Mouse (Mus musculus) liver, adult 2 months (tissue): ENCODE measurements at regions not wholly inside any gene's neighbourhood (a gene's known extent, or its start where the extent isn't known, plus 50 kb on each side); places are given as distances from the start of the nearest gene placed in this dataset.

Source experiments
- DNase-seq: peaks from one replicate; pipeline ENCODE4 v3.0.0-alpha.2; 2011; ENCODE audit warnings: low read depth, low spot score; ENCODE audit errors: extremely low read depth
- H3K27ac ChIP-seq: fragments of 200-500 bp; replicated peaks from 2 replicates; pipeline ENCODE4 v1.5.1; 2012; ENCODE audit warnings: low read depth, mild to moderate bottlenecking, control low read depth, inconsistent platforms, low read length; ENCODE audit not compliant: insufficient read depth
- H3K27me3 ChIP-seq: fragments of 200-500 bp; 2 replicates; pipeline ENCODE4 v1.6.1; 2012; ENCODE audit warnings: mild to moderate bottlenecking, moderate library complexity, low read length, inconsistent platforms; ENCODE audit not compliant: control insufficient read depth, insufficient read depth
- H3K36me3 ChIP-seq: fragments of 200-500 bp; 2 replicates; pipeline ENCODE4 v1.6.1; 2012; ENCODE audit warnings: low read length, inconsistent platforms; ENCODE audit not compliant: control insufficient read depth, insufficient read depth
- H3K4me1 ChIP-seq: fragments of 200-500 bp; 2 replicates; pipeline ENCODE4 v1.6.1; 2011; ENCODE audit warnings: low read length; ENCODE audit not compliant: control insufficient read depth, insufficient read depth
- H3K4me3 ChIP-seq: fragments of 200-500 bp; 2 replicates; pipeline ENCODE4 v1.5.1; 2011; ENCODE audit warnings: low read depth, mild to moderate bottlenecking, control low read depth, low read length, moderate library complexity; ENCODE audit not compliant: insufficient read depth
- H3K79me2 ChIP-seq: fragments of 200-500 bp; 2 replicates; pipeline ENCODE4 v1.6.1; 2012; ENCODE audit warnings: inconsistent platforms, mild to moderate bottlenecking, low read length, moderate library complexity; ENCODE audit not compliant: control insufficient read depth, insufficient read depth
- H3K9ac ChIP-seq: fragments of 200-500 bp; 2 replicates; pipeline ENCODE4 v1.6.1; 2012; ENCODE audit warnings: low read depth, mild to moderate bottlenecking, control low read depth, inconsistent platforms, low read length
- CTCF ChIP-seq: fragments of 200-500 bp; IDR thresholded peaks from 2 replicates; pipeline ENCODE4 v1.5.1; 2011; ENCODE audit warnings: low read depth, low read length, control low read depth
- POLR2A ChIP-seq: fragments of 200-500 bp; IDR thresholded peaks from 2 replicates; pipeline ENCODE4 v1.6.1; 2011; ENCODE audit warnings: low read length, control low read depth; ENCODE audit not compliant: insufficient read depth; ENCODE audit errors: extremely low read depth
- WGBS: fragments of 180-500 bp; shearing (Covaris S2); methylation state at CpG from one replicate; pipeline ENCODE4 v1.1.7; 2018; 5-methylcytosine and 5-hydroxymethylcytosine counted together

GRCm38 (mm10) chr4:62878927-62879326 lies 86.4 kb upstream of the Zfp618 start:
- H3K79me2 ChIP-seq: no peaks in the 10 kb centered on the region
- WGBS: 60% methylated on average over 3 of the region's 3 CpGs
- H3K9ac ChIP-seq: no peak overlapping the region
- TF ChIP-seq POLR2A (no peak), CTCF (no peak)
- H3K27ac ChIP-seq: no peak overlapping the region
- no peaks in the 10 kb centered on the region for H3K36me3 ChIP-seq
- H3K4me3 ChIP-seq: no peak overlapping the region
- no peaks in the 10 kb centered on the region for H3K27me3 ChIP-seq
- H3K4me1 ChIP-seq: no peaks in the 10 kb centered on the region
- no peak for DNase-seq

GRCm38 (mm10) chr4:62881824-62882223 lies 83.5 kb upstream of the Zfp618 start:
- H3K9ac ChIP-seq: no peak overlapping the region
- no peaks in the 10 kb centered on the region for H3K79me2 ChIP-seq
- no peaks in the 10 kb centered on the region for H3K4me1 ChIP-seq
- peak; percentile 0 for DNase-seq
- no peaks in the 10 kb centered on the region for H3K27me3 ChIP-seq
- 78% methylated on average over 11 of the region's 11 CpGs for WGBS
- H3K4me3 ChIP-seq: no peak overlapping the region
- H3K27ac ChIP-seq: no peak overlapping the region
- TF ChIP-seq POLR2A: no peak
- peak; percentile 44 for TF ChIP-seq CTCF
- H3K36me3 ChIP-seq: no peaks in the 10 kb centered on the region

- Histone ChIP-seq H3K79me2 (no peaks in the 10 kb centered on the region), H3K4me3 (no peak overlapping the region), H3K27me3 (no peaks in the 10 kb centered on the region), H3K9ac (no peak overlapping the region), H3K27ac (no peak overlapping the region), H3K4me1 (no peaks in the 10 kb centered on the region), H3K36me3 (no peaks in the 10 kb centered on the region)
- DNase-seq: no peak
- TF ChIP-seq POLR2A (no peak), CTCF (no peak)
- 88% methylated on average over 8 of the region's 8 CpGs for WGBS
Observed at GRCm38 (mm10) chr4:62882276-62882675, 83.1 kb upstream of the Zfp618 start.

- TF ChIP-seq POLR2A: no peak
- no peak for TF ChIP-seq CTCF
- Histone ChIP-seq H3K4me1 (no peaks in the 10 kb centered on the region), H3K36me3 (no peaks in the 10 kb centered on the region), H3K27me3 (no peaks in the 10 kb centered on the region), H3K9ac (no peak overlapping the region), H3K27ac (no peak overlapping the region), H3K4me3 (no peak overlapping the region), H3K79me2 (no peaks in the 10 kb centered on the region)
- DNase-seq: no peak
- 77% methylated on average over 7 of the region's 7 CpGs for WGBS
Observed at GRCm38 (mm10) chr4:62888736-62889135, 76.6 kb upstream of the Zfp618 start.

GRCm38 (mm10) chr4:62889708-62890107 lies 75.7 kb upstream of the Zfp618 start:
- H3K27ac ChIP-seq: no peak overlapping the region
- H3K9ac ChIP-seq: no peak overlapping the region
- TF ChIP-seq CTCF (peak; percentile 80), POLR2A (no peak)
- H3K4me3 ChIP-seq: no peak overlapping the region
- no peaks in the 10 kb centered on the region for H3K79me2 ChIP-seq
- H3K36me3 ChIP-seq: no peaks in the 10 kb centered on the region
- no peaks in the 10 kb centered on the region for H3K4me1 ChIP-seq
- H3K27me3 ChIP-seq: no peaks in the 10 kb centered on the region
- WGBS: 45% methylated on average over 4 of the region's 4 CpGs
- peak; percentile 19 for DNase-seq

- Histone ChIP-seq H3K79me2 (no peaks in the 10 kb centered on the region), H3K4me3 (no peak overlapping the region), H3K27me3 (no peaks in the 10 kb centered on the region), H3K36me3 (no peaks in the 10 kb centered on the region), H3K27ac (no peak overlapping the region), H3K4me1 (no peaks in the 10 kb centered on the region), H3K9ac (no peak overlapping the region)
- DNase-seq: no peak
- TF ChIP-seq CTCF (no peak), POLR2A (no peak)
- 40% methylated on average over 21 of the region's 21 CpGs for WGBS
Observed at GRCm38 (mm10) chr4:62890588-62891580, 74.5 kb upstream of the Zfp618 start.
